Mouse (Mus musculus): Measurements from ENCODE around the gene Rnf225. TPM values are rescaled to one million over a fixed set of nuclear protein-coding genes. Genes with fewer than 3 reads are reported as not detected.

The Rnf225 gene
- total and polyA plus RNA-seq, 3 experiments, result 0.89 to 2.3 TPM; not detected in 1

- H3K4me1 ChIP-seq (ENCODE audit: control insufficient read depth in 1 of 2, insufficient read depth in 2 of 2, low read length in 2 of 2), result peaks cover 2 to 21% of the 10 kb centered on the region in 2 experiments; a peak in 2 of 4 replicates
- peak within 1 kb of the TSS; percentile 84 for H3K9ac ChIP-seq (ENCODE audit: control insufficient read depth, low read depth, low read length, poor library complexity, severe bottlenecking)
- H3K27me3 ChIP-seq (ENCODE audit: control insufficient read depth in 1 of 2, insufficient read depth in 2 of 2, low read length in 2 of 2), result no peaks in the 10 kb centered on the region
- H3K27ac ChIP-seq (ENCODE audit: control insufficient read depth, low read depth, low read length), result peak within 1 kb of the TSS; percentile 83
- peak within 1 kb of the TSS; percentile 79 to 84 for H3K4me3 ChIP-seq (ENCODE audit: control insufficient read depth in 1 of 2, insufficient read depth in 1 of 2, low read depth in 2 of 2, low read length in 2 of 2)
- TF ChIP-seq SIN3A (IDR thresholded peaks at IDR 0.05; ENCODE audit: low read length), result peak; percentile 69
- no peak for TF ChIP-seq USF1 (IDR thresholded peaks at IDR 0.05; ENCODE audit: low read depth, low read length)
- TF ChIP-seq POLR2AphosphoS2 (IDR thresholded peaks at IDR 0.05; ENCODE audit: low read length), result peak; percentile 35; the same call in 1 of the 2 replicates
- TF ChIP-seq ELF1 (IDR thresholded peaks at IDR 0.05; ENCODE audit: low read depth, low read length), result peak; percentile 72
- peak; percentile 48 to 79; a peak in 3 of 4 replicates for TF ChIP-seq POLR2A (IDR thresholded peaks at IDR 0.05; ENCODE audit: control insufficient read depth in 1 of 2, insufficient read depth in 1 of 2, low read depth in 1 of 2, low read length in 2 of 2, poor library complexity in 1 of 2)
- 0 out of 2 replicates have a peak, but pooled peaks have one; percentile 9 for TF ChIP-seq ZNF384 (IDR thresholded peaks at IDR 0.05; ENCODE audit: low read depth, low read length)
- peak; percentile 72; the same call in 1 of the 2 replicates for TF ChIP-seq ZMIZ1 (IDR thresholded peaks at IDR 0.05; ENCODE audit: low read depth, low read length)
- no peak for TF ChIP-seq MXI1 (IDR thresholded peaks at IDR 0.05; ENCODE audit: low read depth, low read length)
- TF ChIP-seq RCOR1 (IDR thresholded peaks at IDR 0.05; ENCODE audit: low read depth, low read length), result no peak
- TF ChIP-seq NELFE (IDR thresholded peaks at IDR 0.05; ENCODE audit: low read depth, low read length), result peak; percentile 74
- no peak for TF ChIP-seq USF2 (IDR thresholded peaks at IDR 0.05; ENCODE audit: borderline replicate concordance in 1 of 2, insufficient read depth in 1 of 2, low read depth in 1 of 2, low read length in 2 of 2)
- peak; percentile 73 for TF ChIP-seq TBP (IDR thresholded peaks at IDR 0.05; ENCODE audit: low read depth, low read length)
- TF ChIP-seq UBTF (IDR thresholded peaks at IDR 0.05; ENCODE audit: borderline replicate concordance, insufficient read depth, low read depth, low read length), result 0 out of 2 replicates have a peak, but pooled peaks have one; percentile 32
- peak; percentile 35; the same call in 1 of the 2 replicates for TF ChIP-seq TCF12 (IDR thresholded peaks at IDR 0.05; ENCODE audit: low read depth, low read length)
- TF ChIP-seq HCFC1 (IDR thresholded peaks at IDR 0.05; ENCODE audit: low read depth, low read length), result peak; percentile 78
- DNase-seq (ENCODE audit: low read depth, low spot score), result peak; percentile 96
- peaks cover 0 to 14% of the 10 kb centered on the region in 2 experiments; a peak in 2 of 4 replicates for H3K36me3 ChIP-seq (ENCODE audit: control insufficient read depth in 1 of 2, insufficient read depth in 2 of 2, low read length in 2 of 2)
- peaks cover 6% of the 10 kb centered on the region for H3K79me2 ChIP-seq (ENCODE audit: control insufficient read depth, insufficient read depth, low read length, poor library complexity)
- H3K9me3 ChIP-seq (replicated peaks; ENCODE audit: insufficient read depth, low read length), result no peaks in the 10 kb centered on the region
These were observed 38.5 kb downstream of the Rnf225 start, which contains the start of gene Zfp324 for GRCm38 (mm10) chr7:12965678-12966091. Gene Zfp324, plus strand, starts transcription at chr7:12965838.

- H3K9me3 ChIP-seq (replicated peaks; ENCODE audit: insufficient read depth, low read length), result no peaks in the 10 kb centered on the region
- peak overlapping the region; percentile 83 for H3K27ac ChIP-seq (ENCODE audit: control insufficient read depth, low read depth, low read length)
- peaks cover 6% of the 10 kb centered on the region for H3K79me2 ChIP-seq (ENCODE audit: control insufficient read depth, insufficient read depth, low read length, poor library complexity)
- H3K27me3 ChIP-seq (ENCODE audit: control insufficient read depth in 1 of 2, insufficient read depth in 2 of 2, low read length in 2 of 2), result no peaks in the 10 kb centered on the region
- H3K9ac ChIP-seq (ENCODE audit: control insufficient read depth, low read depth, low read length, poor library complexity, severe bottlenecking), result peak overlapping the region; percentile 84
- H3K4me3 ChIP-seq (ENCODE audit: control insufficient read depth in 1 of 2, insufficient read depth in 1 of 2, low read depth in 2 of 2, low read length in 2 of 2), result peak overlapping the region; percentile 79 to 84
- H3K4me1 ChIP-seq (ENCODE audit: control insufficient read depth in 1 of 2, insufficient read depth in 2 of 2, low read length in 2 of 2), result peaks cover 2 to 21% of the 10 kb centered on the region in 2 experiments; a peak in 2 of 4 replicates
- TF ChIP-seq GATA1 (IDR thresholded peaks at IDR 0.05; ENCODE audit: low read depth, low read length) (no peak), CHD1 (IDR thresholded peaks at IDR 0.05; ENCODE audit: low read depth, low read length) (peak; percentile 81; the same call in 1 of the 2 replicates), JUND (IDR thresholded peaks at IDR 0.05; ENCODE audit: low read depth, low read length) (peak; percentile 97), NRF1 (IDR thresholded peaks at IDR 0.05; ENCODE audit: insufficient read depth, low read depth, low read length, poor library complexity, severe bottlenecking) (peak; percentile 37; the same call in 1 of the 2 replicates), USF2 (IDR thresholded peaks at IDR 0.05; ENCODE audit: borderline replicate concordance in 1 of 2, insufficient read depth in 1 of 2, low read depth in 1 of 2, low read length in 2 of 2) (no peak), MXI1 (IDR thresholded peaks at IDR 0.05; ENCODE audit: low read depth, low read length) (peak; percentile 73)
- H3K36me3 ChIP-seq (ENCODE audit: control insufficient read depth in 1 of 2, insufficient read depth in 2 of 2, low read length in 2 of 2), result peaks cover 0 to 14% of the 10 kb centered on the region in 2 experiments; a peak in 2 of 4 replicates
- peak; percentile 76 for DNase-seq (ENCODE audit: low read depth, low spot score)
These were observed 39.1 kb downstream of the Rnf225 start for GRCm38 (mm10) chr7:12966104-12966845.
